Mouse (Mus musculus): ENCODE results near the gene Eif4h. TPM values are rescaled to one million over a fixed set of nuclear protein-coding genes. Genes with fewer than 3 reads are reported as not detected.

The Eif4h gene
- polyA plus RNA-seq (2012; fragmentation: generic; extraction: Trizol), result 100 to 1,000 TPM; 192 to 279 TPM

GRCm38 (mm10) chr5:134639269-134639682 is at the start of gene Eif4h:
Gene Eif4h (minus strand): TSS chr5:134639490.

DNA sequence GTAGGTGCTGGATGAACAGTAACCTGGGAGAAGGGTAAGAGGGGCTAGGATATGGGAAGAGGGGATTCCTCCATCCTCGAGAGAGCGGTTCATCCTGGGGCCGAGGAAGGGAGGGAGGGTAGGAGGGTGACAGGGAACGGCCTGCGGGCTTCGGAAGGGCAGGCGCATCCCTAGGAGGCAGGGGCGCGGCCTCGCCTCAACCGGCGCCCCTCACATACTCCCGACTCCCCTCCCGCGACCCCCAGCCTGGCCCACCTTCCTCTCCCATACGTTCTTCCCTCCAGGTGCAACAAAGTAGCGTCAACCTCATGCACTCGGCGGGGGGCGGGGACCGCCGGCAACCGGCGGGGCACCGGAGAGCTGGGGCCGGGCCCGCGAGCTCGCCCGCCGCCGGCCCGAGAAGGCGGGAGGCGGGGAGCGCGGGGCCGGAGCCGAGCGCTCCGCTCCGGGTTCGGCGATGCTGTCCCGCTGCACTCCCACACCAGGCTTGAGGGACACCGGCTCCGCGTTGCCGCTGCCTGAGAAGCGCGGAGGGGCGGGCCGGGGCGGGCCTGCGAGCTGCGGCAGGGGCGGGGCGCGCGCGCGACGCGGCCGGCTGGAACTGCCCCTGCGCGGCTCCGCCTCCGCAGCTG is 48.9 kb upstream of the Eif4h start, which contains the start of gene Limk1:
Gene Limk1, minus strand, starts transcription at position 513 of the 632 bp plus-strand sequence.

GRCm38 (mm10) chr5:134614802-134615201 is 24.5 kb downstream of the Eif4h start, which contains the start of gene Lat2:
Gene Lat2 (minus strand): TSS chr5:134615025.

DNA sequence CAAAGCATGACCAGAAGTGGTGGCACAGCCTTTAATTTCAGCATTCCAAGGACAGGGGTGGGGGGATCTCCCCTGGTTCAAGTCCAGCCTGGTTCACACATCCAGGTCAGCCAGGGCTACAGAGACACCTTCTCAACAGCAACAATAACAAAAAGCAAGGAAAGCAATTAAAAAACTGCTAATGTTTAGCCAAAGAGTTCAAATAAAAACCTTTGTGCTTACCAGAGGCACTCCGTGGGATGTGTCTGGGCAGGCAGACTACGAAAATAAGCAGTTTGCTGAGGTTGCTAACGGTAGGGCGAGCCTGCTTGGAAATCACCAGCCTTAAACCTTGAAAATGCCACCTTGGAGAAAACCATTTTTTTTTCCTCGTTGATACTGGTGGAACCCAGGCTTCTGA is 58.1 kb downstream of the Eif4h start, which contains the start of gene Rfc2:
Gene Rfc2, plus strand, starts transcription at position 221 of the 400 bp plus-strand sequence.

Other genes with a start within 250 kb of the Eif4h start
- gene Gtf2ird1, start 182.8 kb downstream of the Eif4h start, polyA plus RNA-seq (2012; fragmentation: generic; extraction: Trizol), result 10 to 100 TPM; 19.2 to 35.6 TPM
- gene Clip2, start 87.1 kb downstream of the Eif4h start, polyA plus RNA-seq (2012; fragmentation: generic; extraction: Trizol), result 10 to 100 TPM; 10.0 to 35.1 TPM
- gene Syna, start 79.3 kb downstream of the Eif4h start, polyA plus RNA-seq (2012; fragmentation: generic; extraction: Trizol), result under 1 TPM; 0.04 to 0.37 TPM
- 100 to 1,000 TPM in 1 of 2 experiments, 10 to 100 TPM in 1; 90.3 to 188 TPM for gene Rfc2, start 58.1 kb downstream of the Eif4h start, polyA plus RNA-seq (2012; fragmentation: generic; extraction: Trizol)
- 1 to 10 TPM in 1 of 2 experiments, under 1 TPM in 1; 0.26 to 1.0 TPM for gene Lat2, start 24.5 kb downstream of the Eif4h start, polyA plus RNA-seq (2012; fragmentation: generic; extraction: Trizol)
- gene Limk1, start 49.1 kb upstream of the Eif4h start, polyA plus RNA-seq (2012; fragmentation: generic; extraction: Trizol), result 10 to 100 TPM in 1 of 2 experiments, 1 to 10 TPM in 1; 8.8 to 10.6 TPM
- gene Eln, start 107.8 kb upstream of the Eif4h start, polyA plus RNA-seq (2012; fragmentation: generic; extraction: Trizol), result 10 to 100 TPM in 1 of 2 experiments, under 1 TPM in 1; 0.04 to 12.8 TPM